ENCODE assay signal across 15 mouse cellular contexts in the genomic region with DNA sequence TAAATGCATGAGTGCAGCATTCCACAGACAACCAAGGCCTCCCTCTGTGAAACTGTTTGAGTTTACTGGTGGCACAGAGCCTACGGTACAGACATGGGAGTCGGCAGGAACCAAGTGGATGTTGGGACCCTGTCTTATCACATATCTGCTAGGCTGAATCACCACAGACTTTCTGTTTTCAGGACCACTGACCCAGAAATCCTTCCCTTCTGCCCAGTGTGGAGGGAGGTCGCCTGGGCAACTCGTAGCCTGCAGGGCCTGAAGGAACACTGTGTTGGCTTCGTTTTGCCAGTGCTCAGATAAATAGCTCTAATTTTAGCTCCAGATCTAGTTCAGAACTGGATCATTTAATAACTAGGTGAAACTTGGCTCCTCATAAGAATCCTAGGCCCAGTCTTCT. TPM values are rescaled to one million over a fixed set of nuclear protein-coding genes. Genes with fewer than 3 reads are reported as not detected.
DNase-seq lines count a peak whose midpoint lies in the region; ATAC-seq and TF ChIP-seq lines count a peak whose summit lies in the region.
"Had no signal": no experiment of that assay in that cellular context is flagged by ENCODE, and none has a peak within 500 bp of the region (broad histone marks: within the 10 kb centered on the region; RNA-seq: fewer than 3 reads in every experiment).

No protein-coding gene starts in this region.

- no peaks in the 10 kb centered on the region for H3K9me3 ChIP-seq in intestine, embryonic 16.5 days (ENCODE audit: control insufficient read depth, low read length)
- H3K9me3 ChIP-seq in intestine, embryonic 15.5 days, result no peaks in the 10 kb centered on the region
- H3K9me3 ChIP-seq: hindbrain, embryonic 10.5 days; lung, embryonic 15.5 days had no signal

- no peaks in the 10 kb centered on the region for H3K27me3 ChIP-seq in intestine, embryonic 16.5 days (replicated peaks; ENCODE audit: control insufficient read depth, insufficient read depth, low read length)
- H3K27me3 ChIP-seq in intestine, embryonic 15.5 days (replicated peaks), result no peaks in the 10 kb centered on the region
- H3K27me3 ChIP-seq in testis, adult 2 months (ENCODE audit: control insufficient read depth, insufficient read depth, low read length), result no peaks in the 10 kb centered on the region
- H3K27me3 ChIP-seq: CH12.LX; lung, embryonic 15.5 days had no signal

- peak; percentile 9 to 12 for DNase-seq in cerebellum, postnatal 10 days
- DNase-seq in cerebellum, adult 11 months, result no peak
- DNase-seq in testis, postnatal 14 days (ENCODE audit: low spot score), result no peak
- no peak for DNase-seq in adrenal gland, postnatal 4 days (ENCODE audit: low spot score in 2 of 2)
- DNase-seq in embryo, embryonic 9.5 days (ENCODE audit: extremely low spot score), result no peak
- DNase-seq: adrenal gland, postnatal 14 days; cerebellum, postnatal 14 days; gastrocnemius, postnatal 14 days; thymus, postnatal 25 days had no signal

- TF ChIP-seq POLR2A in testis, adult 2 months (IDR thresholded peaks at IDR 0.05; ENCODE audit: control insufficient read depth, low read depth, low read length), result no peak

- no peak for TF ChIP-seq CTCF in testis, adult 2 months (IDR thresholded peaks at IDR 0.05; ENCODE audit: control insufficient read depth, insufficient read depth, insufficient replicate concordance, low read depth, low read length)

- peaks cover 8% of the 10 kb centered on the region for H3K4me1 ChIP-seq in intestine, embryonic 16.5 days (ENCODE audit: control insufficient read depth, insufficient read depth, low read length)
- H3K4me1 ChIP-seq in intestine, embryonic 15.5 days (replicated peaks), result peaks cover 10% of the 10 kb centered on the region
- H3K4me1 ChIP-seq in testis, adult 2 months (ENCODE audit: control insufficient read depth, insufficient read depth, low read length), result peaks cover 5% of the 10 kb centered on the region

- H3K4me2 ChIP-seq in intestine, embryonic 16.5 days (ENCODE audit: low read depth, low read length), result no peak overlapping the region
- no peak overlapping the region for H3K4me2 ChIP-seq in intestine, embryonic 15.5 days (replicated peaks)
- H3K4me2 ChIP-seq: lung, embryonic 15.5 days had no signal

- no peak overlapping the region for H3K9ac ChIP-seq in intestine, embryonic 16.5 days (ENCODE audit: low read depth, low read length)
- H3K9ac ChIP-seq in intestine, embryonic 15.5 days, result no peak overlapping the region
- H3K9ac ChIP-seq: lung, embryonic 15.5 days had no signal

- 64% methylated on average over 5 of the region's 5 CpGs for WGBS in intestine, embryonic 16.5 days
- 72% methylated on average over 5 of the region's 5 CpGs for WGBS in intestine, embryonic 15.5 days

- peak overlapping the region; percentile 28; the same call in 1 of the 2 replicates for H3K27ac ChIP-seq in intestine, embryonic 16.5 days (ENCODE audit: low read length)
- H3K27ac ChIP-seq in intestine, embryonic 15.5 days, result no peak overlapping the region
- peak overlapping the region; percentile 69; the same call in 1 of the 2 replicates for H3K27ac ChIP-seq in testis, adult 2 months (ENCODE audit: control insufficient read depth, insufficient read depth, low read depth, low read length)
- H3K27ac ChIP-seq: hindbrain, embryonic 10.5 days; lung, embryonic 15.5 days had no signal

- no peak for ATAC-seq in intestine, embryonic 16.5 days
- ATAC-seq in intestine, embryonic 15.5 days, result no peak

- H3K4me3 ChIP-seq in intestine, embryonic 16.5 days (ENCODE audit: low read length), result no peak overlapping the region
- H3K4me3 ChIP-seq in intestine, embryonic 15.5 days (replicated peaks), result no peak overlapping the region
- no peak overlapping the region for H3K4me3 ChIP-seq in testis, adult 2 months (ENCODE audit: control insufficient read depth, low read depth, low read length)
- H3K4me3 ChIP-seq: hindbrain, embryonic 10.5 days; lung, embryonic 15.5 days had no signal

- no peaks in the 10 kb centered on the region for H3K36me3 ChIP-seq in intestine, embryonic 16.5 days (ENCODE audit: control insufficient read depth, insufficient read depth, low read length)
- H3K36me3 ChIP-seq in intestine, embryonic 15.5 days, result no peaks in the 10 kb centered on the region
- H3K36me3 ChIP-seq in testis, adult 2 months (ENCODE audit: control insufficient read depth, insufficient read depth, low read length), result no peaks in the 10 kb centered on the region
- H3K36me3 ChIP-seq: hindbrain, embryonic 10.5 days; lung, embryonic 15.5 days had no signal

RNA-seq across cellular contexts. Expression of a gene that starts 12.2 kb away (rescaled TPM):
- 485 and 503 TPM in 2 replicates for polyA plus RNA-seq in intestine, embryonic 16.5 days (2015; fragmentation: Nextera tagmentation; extraction: Ambion mirVana)
- 490 and 556 TPM in 2 replicates for polyA plus RNA-seq in intestine, embryonic 15.5 days (2015; fragmentation: Nextera tagmentation; extraction: Ambion mirVana)
- 29.2 and 30.6 TPM in 2 replicates for polyA plus RNA-seq in testis, adult 2 months (2012; rRNA removed)
- total RNA-seq in adrenal gland, postnatal 4 days (2021), result 100 to 1,000 TPM; 315 to 317 TPM

RNA-seq across cellular contexts. Expression of a gene that starts 12.5 kb away (rescaled TPM):
- polyA plus RNA-seq in intestine, embryonic 16.5 days (2015; fragmentation: Nextera tagmentation; extraction: Ambion mirVana), result 10.6 and 10.8 TPM in 2 replicates
- polyA plus RNA-seq in intestine, embryonic 15.5 days (2015; fragmentation: Nextera tagmentation; extraction: Ambion mirVana), result 11.1 and 12.6 TPM in 2 replicates
- 2.1 and 3.4 TPM in 2 replicates for polyA plus RNA-seq in testis, adult 2 months (2012; rRNA removed)
- total RNA-seq in adrenal gland, postnatal 4 days (2021), result 10 to 100 TPM; 16.5 to 34.7 TPM

Comparison
In these comparisons a context has a peak if more than half of its experiments do, and no peak if none do; other contexts are left out.
1. DNase-seq: peak in cerebellum, postnatal 10 days (2 of 2); none in cerebellum, adult 11 months (single experiment), testis, postnatal 14 days (single experiment), adrenal gland, postnatal 4 days (0 of 2) and embryo, embryonic 9.5 days (single experiment).
2. RNA of a gene that starts 12.2 kb away (polyA plus RNA-seq): 490 to 556 TPM in intestine, embryonic 15.5 days and 485 to 503 TPM in intestine, embryonic 16.5 days; 29.2 to 30.6 TPM in testis, adult 2 months; every median in the first group is over 10 times any median in the second.